Mouse (Mus musculus) megakaryocyte, adult 5-6 weeks (primary cell): ENCODE results near the gene Gm3115. TPM values are rescaled to one million over a fixed set of nuclear protein-coding genes. Genes with fewer than 3 reads are reported as not detected.
"Not testable (repeated sequence)": the region's sequence is repeated elsewhere in the genome, so short reads cannot be mapped to it uniquely, and the experiment has no call there.

Experiments used
- ATAC-seq: 2 replicates; pipeline ENCODE4 v1.8.0; 2016; ENCODE audit warnings: mild to moderate bottlenecking, inconsistent platforms; ENCODE audit not compliant: poor library complexity, severe bottlenecking
- total RNA-seq, 2 experiments: library from RNA; stranded (forward) in 1 of 2; stranded (reverse) in 1 of 2; fragments of 153-499, 151-499 nt in 1 of 2; fragments of 221-1000, 200-1000 nt in 1 of 2; gene quantifications; 2 replicates each; pipeline versions ENCODE4 v1.2.3 to v1.2.4; 2015 to 2017

The Gm3115 gene
- total RNA-seq (2015) (not detected in 2 replicates), total RNA-seq (2017) (not detected in 2 replicates)

GRCm38 (mm10) chr14:4083820-4084219, at the start of gene Gm3115:
Gm3115 (plus strand) TSS chr14:4084120.
- ATAC-seq = not testable (repeated sequence)

DNA sequence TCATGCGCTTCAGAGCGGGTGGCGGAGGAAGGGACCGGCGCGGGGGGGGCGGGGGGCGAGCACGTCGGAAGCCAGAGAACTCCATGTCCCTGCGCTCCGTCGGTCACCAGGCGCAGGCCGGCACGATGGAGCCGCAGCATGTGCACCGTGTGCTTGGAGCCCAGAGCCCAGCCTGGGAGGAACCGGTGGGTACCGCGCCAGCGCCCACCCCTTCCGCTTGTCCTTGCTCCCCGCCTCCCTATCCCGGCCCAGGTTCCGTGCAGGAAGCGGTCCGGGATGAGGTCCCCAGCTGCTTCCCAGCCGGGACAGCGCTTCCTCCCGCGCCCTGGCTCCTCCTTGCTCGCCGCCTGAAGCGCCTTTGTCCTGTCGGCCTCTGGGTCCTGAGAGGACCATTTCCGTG, 26.5 kb downstream of the Gm3115 start, which contains the start of gene Gm8108:
TSS of gene Gm8108 (plus strand) at position 101 of the 400 bp plus-strand sequence.
- not testable (repeated sequence) for ATAC-seq

DNA sequence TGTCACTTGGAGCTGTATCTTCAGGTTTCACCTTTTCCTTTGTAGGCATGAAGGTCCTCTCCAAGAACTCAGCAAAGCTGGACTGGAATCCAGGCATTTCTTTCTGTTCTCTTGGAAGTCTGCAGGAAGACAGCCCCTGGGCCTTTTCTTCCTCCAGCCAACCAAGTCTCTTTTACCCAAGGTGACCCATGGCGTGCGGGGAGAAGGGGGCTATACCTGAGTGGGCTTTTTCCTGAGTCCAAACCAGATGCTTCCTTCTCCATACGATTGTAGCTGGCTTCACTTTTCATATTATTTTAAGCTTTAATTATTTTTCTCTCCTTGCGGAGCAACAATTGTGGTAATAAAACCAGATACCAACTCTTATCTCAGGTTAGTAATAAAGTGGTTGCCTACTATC, 57.7 kb downstream of the Gm3115 start:
- ATAC-seq = not testable (repeated sequence)

Other genes starting within 250 kb of the Gm3115 start
- 0.11 TPM in 1 of 2 replicates, not detected in the other for gene Gm3033, start 237.9 kb upstream of the Gm3115 start, total RNA-seq (2015)
- not detected in 2 replicates for gene Gm3033, start 237.9 kb upstream of the Gm3115 start, total RNA-seq (2017)
- not detected in 2 replicates for gene Gm2916, start 199.9 kb upstream of the Gm3115 start, total RNA-seq (2015)
- not detected in 2 replicates for gene Gm2916, start 199.9 kb upstream of the Gm3115 start, total RNA-seq (2017)
- not detected in 2 replicates for gene Gm3029, start 152.4 kb upstream of the Gm3115 start, total RNA-seq (2015)
- gene Gm3029, start 152.4 kb upstream of the Gm3115 start, total RNA-seq (2017) = not detected in 2 replicates
- gene Gm3095, start 120.6 kb upstream of the Gm3115 start, total RNA-seq (2015) = not detected in 2 replicates
- not detected in 2 replicates for gene Gm3095, start 120.6 kb upstream of the Gm3115 start, total RNA-seq (2017)
- gene Gm3099, start 85.7 kb upstream of the Gm3115 start, total RNA-seq (2015) = not detected in 2 replicates
- gene Gm3099, start 85.7 kb upstream of the Gm3115 start, total RNA-seq (2017) = not detected in 2 replicates
- gene Gm5796, start 60.2 kb upstream of the Gm3115 start, total RNA-seq (2015) = not detected in 2 replicates
- gene Gm5796, start 60.2 kb upstream of the Gm3115 start, total RNA-seq (2017) = not detected in 2 replicates
- gene Gm8108, start 26.4 kb downstream of the Gm3115 start, total RNA-seq (2015) = not detected in 2 replicates
- gene Gm8108, start 26.4 kb downstream of the Gm3115 start, total RNA-seq (2017) = not detected in 2 replicates
- gene Gm3127, start 80.9 kb downstream of the Gm3115 start, total RNA-seq (2015) = not detected in 2 replicates
- not detected in 2 replicates for gene Gm3127, start 80.9 kb downstream of the Gm3115 start, total RNA-seq (2017)
- not detected in 2 replicates for gene Gm2974, start 98.5 kb downstream of the Gm3115 start, total RNA-seq (2015)
- gene Gm2974, start 98.5 kb downstream of the Gm3115 start, total RNA-seq (2017) = not detected in 2 replicates
- not detected in 2 replicates for gene Gm3138, start 165.5 kb downstream of the Gm3115 start, total RNA-seq (2015)
- gene Gm3138, start 165.5 kb downstream of the Gm3115 start, total RNA-seq (2017) = not detected in 2 replicates
- gene Gm3149, start 233.2 kb downstream of the Gm3115 start, total RNA-seq (2015) = not detected in 2 replicates
- gene Gm3149, start 233.2 kb downstream of the Gm3115 start, total RNA-seq (2017) = not detected in 2 replicates